Mouse (Mus musculus): ENCODE results near the gene Cd53. TPM values are rescaled to one million over a fixed set of nuclear protein-coding genes. Genes with fewer than 3 reads are reported as not detected.

The Cd53 gene
- polyA plus RNA-seq, 1 experiment = 3.2 TPM

DNA sequence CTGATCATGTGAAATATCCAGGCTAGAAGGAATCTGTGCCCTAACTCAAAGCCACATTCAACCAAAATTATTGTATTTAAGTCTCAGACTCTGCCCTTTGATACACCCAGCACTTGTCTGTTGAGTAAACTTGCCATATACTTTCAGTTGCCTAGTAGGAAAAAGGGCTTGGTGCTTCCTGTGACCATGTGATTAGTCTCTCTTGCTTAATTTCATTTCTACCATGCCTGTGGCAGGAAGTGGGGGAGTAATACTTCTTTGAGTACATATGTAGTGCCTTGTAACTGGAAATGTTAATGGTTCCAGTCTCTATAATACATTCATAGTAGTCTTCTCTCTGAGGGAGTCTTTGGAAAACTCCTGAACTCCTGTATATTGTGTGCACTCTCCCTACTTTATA lies 2.0 kb downstream of the Cd53 start:
- Histone ChIP-seq H3K27ac (ENCODE audit: insufficient read depth, low read depth, low read length) (peak overlapping the region; percentile 58), H3K36me3 (ENCODE audit: control insufficient read depth, insufficient read depth, low read length) (no peaks in the 10 kb centered on the region), H3K4me3 (ENCODE audit: low read depth, low read length) (no peak overlapping the region), H3K27me3 (ENCODE audit: control insufficient read depth, insufficient read depth, low read length) (no peaks in the 10 kb centered on the region), H3K4me1 (ENCODE audit: control insufficient read depth, insufficient read depth, insufficient read length, low read length) (no peaks in the 10 kb centered on the region)
- no peak for TF ChIP-seq POLR2A (IDR thresholded peaks at IDR 0.05; ENCODE audit: low read depth, low read length)
- no peak for TF ChIP-seq CTCF (IDR thresholded peaks at IDR 0.05; ENCODE audit: extremely low read depth, insufficient read length, insufficient replicate concordance, low read depth, low read length)

GRCm38 (mm10) chr3:106785130-106785529 lies 4.8 kb downstream of the Cd53 start:
- Histone ChIP-seq H3K36me3 (ENCODE audit: control insufficient read depth, insufficient read depth, low read length) (no peaks in the 10 kb centered on the region), H3K27ac (ENCODE audit: insufficient read depth, low read depth, low read length) (peak overlapping the region; percentile 22; the same call in 1 of the 2 replicates), H3K4me3 (ENCODE audit: low read depth, low read length) (no peak overlapping the region), H3K4me1 (ENCODE audit: control insufficient read depth, insufficient read depth, insufficient read length, low read length) (no peaks in the 10 kb centered on the region), H3K27me3 (ENCODE audit: control insufficient read depth, insufficient read depth, low read length) (no peaks in the 10 kb centered on the region)
- TF ChIP-seq CTCF (IDR thresholded peaks at IDR 0.05; ENCODE audit: extremely low read depth, insufficient read length, insufficient replicate concordance, low read depth, low read length) (no peak), POLR2A (IDR thresholded peaks at IDR 0.05; ENCODE audit: low read depth, low read length) (no peak)
- 63% methylated on average over 3 of the region's 3 CpGs for WGBS

DNA sequence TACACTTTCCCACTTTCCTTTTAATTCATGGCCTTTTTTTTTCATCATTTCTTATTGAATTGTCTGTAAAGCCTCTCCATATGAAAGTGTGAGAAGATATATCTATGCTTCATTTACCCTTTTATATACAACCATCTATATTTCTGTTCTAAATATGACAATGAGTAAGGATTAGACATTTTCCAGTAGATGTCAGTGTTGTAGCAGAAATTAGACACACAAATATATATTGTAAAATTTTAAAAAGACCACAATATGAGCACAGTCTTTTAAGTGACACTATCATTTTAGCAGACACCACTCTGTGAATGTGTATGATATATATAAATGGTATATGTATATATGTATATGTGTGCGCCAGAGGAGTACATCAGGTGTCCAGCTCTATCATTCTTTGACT lies 18.1 kb downstream of the Cd53 start:
- Histone ChIP-seq H3K36me3 (ENCODE audit: control insufficient read depth, insufficient read depth, low read length) (no peaks in the 10 kb centered on the region), H3K4me3 (ENCODE audit: low read depth, low read length) (no peak overlapping the region), H3K4me1 (ENCODE audit: control insufficient read depth, insufficient read depth, insufficient read length, low read length) (no peaks in the 10 kb centered on the region), H3K27ac (ENCODE audit: insufficient read depth, low read depth, low read length) (no peak overlapping the region), H3K27me3 (ENCODE audit: control insufficient read depth, insufficient read depth, low read length) (no peaks in the 10 kb centered on the region)
- TF ChIP-seq CTCF (IDR thresholded peaks at IDR 0.05; ENCODE audit: extremely low read depth, insufficient read length, insufficient replicate concordance, low read depth, low read length) (no peak), POLR2A (IDR thresholded peaks at IDR 0.05; ENCODE audit: low read depth, low read length) (no peak)
- 96% methylated on average over 1 of the region's 1 CpGs for WGBS

- Histone ChIP-seq H3K4me3 (ENCODE audit: low read depth, low read length) (no peak overlapping the region), H3K27ac (ENCODE audit: insufficient read depth, low read depth, low read length) (no peak overlapping the region), H3K36me3 (ENCODE audit: control insufficient read depth, insufficient read depth, low read length) (no peaks in the 10 kb centered on the region), H3K4me1 (ENCODE audit: control insufficient read depth, insufficient read depth, insufficient read length, low read length) (no peaks in the 10 kb centered on the region), H3K27me3 (ENCODE audit: control insufficient read depth, insufficient read depth, low read length) (no peaks in the 10 kb centered on the region; the same call in 1 of the 2 replicates)
- no peak for TF ChIP-seq POLR2A (IDR thresholded peaks at IDR 0.05; ENCODE audit: low read depth, low read length)
- TF ChIP-seq CTCF (IDR thresholded peaks at IDR 0.05; ENCODE audit: extremely low read depth, insufficient read length, insufficient replicate concordance, low read depth, low read length) = no peak
- 77% methylated on average over 1 of the region's 1 CpGs for WGBS
Observed at GRCm38 (mm10) chr3:106755898-106756297, 34.1 kb downstream of the Cd53 start.

- under 1% methylated on average over 33 of the region's 33 CpGs for WGBS
- TF ChIP-seq CTCF (IDR thresholded peaks at IDR 0.05; ENCODE audit: extremely low read depth, insufficient read length, insufficient replicate concordance, low read depth, low read length) (no peak), POLR2A (IDR thresholded peaks at IDR 0.05; ENCODE audit: low read depth, low read length) (peak; percentile 38; the same call in 1 of the 2 replicates)
- Histone ChIP-seq H3K27me3 (ENCODE audit: control insufficient read depth, insufficient read depth, low read length) (no peaks in the 10 kb centered on the region), H3K36me3 (ENCODE audit: control insufficient read depth, insufficient read depth, low read length) (no peaks in the 10 kb centered on the region), H3K27ac (ENCODE audit: insufficient read depth, low read depth, low read length) (peak overlapping the region; percentile 96), H3K4me1 (ENCODE audit: control insufficient read depth, insufficient read depth, insufficient read length, low read length) (no peaks in the 10 kb centered on the region), H3K4me3 (ENCODE audit: low read depth, low read length) (peak overlapping the region; percentile 94)
Observed at GRCm38 (mm10) chr3:106722028-106722945, 67.7 kb downstream of the Cd53 start.

DNA sequence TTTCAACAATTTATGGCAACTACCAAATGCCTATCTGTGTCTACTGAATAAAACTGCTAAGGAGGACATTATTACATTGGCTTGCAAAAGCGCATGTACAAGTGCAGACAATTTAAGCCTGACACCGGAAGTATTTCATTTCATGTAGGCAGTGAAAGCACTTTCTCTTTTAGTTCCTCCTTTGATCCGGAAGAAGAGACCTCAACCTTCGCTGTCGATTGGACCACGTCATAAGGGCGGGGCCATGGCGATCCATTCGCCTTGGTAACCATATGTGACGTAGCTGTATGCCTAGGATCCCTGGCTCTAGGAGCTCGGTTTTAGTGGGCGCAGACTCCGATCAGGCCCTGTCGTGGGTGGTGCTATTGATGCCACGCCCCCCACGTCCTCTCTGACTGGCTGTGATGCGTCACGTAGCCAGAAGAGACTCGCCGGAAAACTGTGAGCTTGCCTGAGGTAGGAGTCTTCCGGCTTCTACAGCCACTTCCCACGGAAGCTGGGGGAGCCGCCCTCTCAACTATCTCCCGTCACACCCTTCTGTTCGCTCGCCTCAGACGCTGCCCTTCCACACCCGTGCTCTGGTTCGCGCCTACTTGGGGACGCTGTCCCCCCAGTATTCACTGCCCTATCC lies 68.4 kb downstream of the Cd53 start:
- H3K27me3 ChIP-seq (ENCODE audit: control insufficient read depth, insufficient read depth, low read length) = no peaks in the 10 kb centered on the region
- peak overlapping the region; percentile 94 for H3K4me3 ChIP-seq (ENCODE audit: low read depth, low read length)
- peak overlapping the region; percentile 96 for H3K27ac ChIP-seq (ENCODE audit: insufficient read depth, low read depth, low read length)
- no peaks in the 10 kb centered on the region for H3K36me3 ChIP-seq (ENCODE audit: control insufficient read depth, insufficient read depth, low read length)
- no peaks in the 10 kb centered on the region for H3K4me1 ChIP-seq (ENCODE audit: control insufficient read depth, insufficient read depth, insufficient read length, low read length)
- peak; percentile 46 for TF ChIP-seq POLR2A (IDR thresholded peaks at IDR 0.05; ENCODE audit: low read depth, low read length)
- no peak for TF ChIP-seq CTCF (IDR thresholded peaks at IDR 0.05; ENCODE audit: extremely low read depth, insufficient read length, insufficient replicate concordance, low read depth, low read length)
- WGBS = under 1% methylated on average over 31 of the region's 31 CpGs

Other genes starting within 250 kb of the Cd53 start
- gene Dram2, start 242.4 kb downstream of the Cd53 start, polyA plus RNA-seq (2012; rRNA removed) = 12.9 and 21.5 TPM in 2 replicates
- 3.9 and 13.2 TPM in 2 replicates for gene Cept1, start 242.3 kb downstream of the Cd53 start, polyA plus RNA-seq (2012; rRNA removed)
- 0.15 and 0.42 TPM in 2 replicates for gene Lrif1, start 105.2 kb downstream of the Cd53 start, polyA plus RNA-seq (2012; rRNA removed)
- not detected in 2 replicates for gene Olfr266, start 36.1 kb upstream of the Cd53 start, polyA plus RNA-seq (2012; rRNA removed)
- gene Kcna3, start 246.0 kb upstream of the Cd53 start, polyA plus RNA-seq (2012; rRNA removed) = 2.5 and 3.9 TPM in 2 replicates

All from small intestine, adult 2 months (tissue).